Mouse (Mus musculus): ENCODE results near the gene Vsnl1. TPM values are rescaled to one million over a fixed set of nuclear protein-coding genes. Genes with fewer than 3 reads are reported as not detected.

Vsnl1 gene
- polyA plus RNA-seq, 1 experiment from 2014 or later, result 12.8 TPM

- Histone ChIP-seq H3K27me3 (replicated peaks; ENCODE audit: control insufficient read depth, insufficient read depth, low read length) (no peaks in the 10 kb centered on the region), H3K4me2 (ENCODE audit: low read length) (no peak overlapping the region), H3K27ac (ENCODE audit: low read depth, low read length) (no peak overlapping the region), H3K4me1 (ENCODE audit: control insufficient read depth, insufficient read depth, low read length) (no peaks in the 10 kb centered on the region), H3K36me3 (ENCODE audit: control insufficient read depth, insufficient read depth, low read length) (peaks cover 53% of the 10 kb centered on the region), H3K9ac (ENCODE audit: low read length) (no peak overlapping the region), H3K9me3 (replicated peaks; ENCODE audit: control insufficient read depth, low read length) (no peaks in the 10 kb centered on the region), H3K4me3 (ENCODE audit: low read depth, low read length) (no peak overlapping the region)
- 91% methylated on average over 6 of the region's 6 CpGs for WGBS
- DNase-seq (ENCODE audit: low spot score) (no peak), ATAC-seq (no peak)
Measured at GRCm38 (mm10) chr12:11277207-11277606, 159.2 kb downstream of the Vsnl1 start.

GRCm38 (mm10) chr12:11276632-11277031, 159.8 kb downstream of the Vsnl1 start:
- ATAC-seq, result no peak
- H3K36me3 ChIP-seq (ENCODE audit: control insufficient read depth, insufficient read depth, low read length), result peaks cover 50% of the 10 kb centered on the region
- no peak overlapping the region for H3K4me2 ChIP-seq (ENCODE audit: low read length)
- H3K4me1 ChIP-seq (ENCODE audit: control insufficient read depth, insufficient read depth, low read length), result no peaks in the 10 kb centered on the region
- no peaks in the 10 kb centered on the region for H3K27me3 ChIP-seq (replicated peaks; ENCODE audit: control insufficient read depth, insufficient read depth, low read length)
- no peak for DNase-seq (ENCODE audit: low spot score)
- no peaks in the 10 kb centered on the region for H3K9me3 ChIP-seq (replicated peaks; ENCODE audit: control insufficient read depth, low read length)
- H3K9ac ChIP-seq (ENCODE audit: low read length), result no peak overlapping the region
- no peak overlapping the region for H3K27ac ChIP-seq (ENCODE audit: low read depth, low read length)
- WGBS, result 87% methylated on average over 2 of the region's 2 CpGs
- H3K4me3 ChIP-seq (ENCODE audit: low read depth, low read length), result no peak overlapping the region

Small RNA genes lying within 50 kb of the gene (microRNA-seq; reads per million reads assigned to microRNA genes)
- gene Mir7675, result not detected

Other genes starting within 250 kb of the Vsnl1 start
- not detected in 2 replicates for gene Msgn1, start 227.6 kb downstream of the Vsnl1 start, polyA plus RNA-seq (2014; fragmentation: Nextera tagmentation; extraction: Ambion mirVana)
- 6.7 and 6.9 TPM in 2 replicates for gene Gen1, start 170.8 kb downstream of the Vsnl1 start, polyA plus RNA-seq (2014; fragmentation: Nextera tagmentation; extraction: Ambion mirVana)
- 104 and 111 TPM in 2 replicates for gene Smc6, start 170.7 kb downstream of the Vsnl1 start, polyA plus RNA-seq (2014; fragmentation: Nextera tagmentation; extraction: Ambion mirVana)
- gene Rad51ap2, start 19.5 kb upstream of the Vsnl1 start, polyA plus RNA-seq (2014; fragmentation: Nextera tagmentation; extraction: Ambion mirVana), result 0.09 and 0.15 TPM in 2 replicates